8 mouse cellular contexts compared by ENCODE assay signal in genomic region chr8:94377714-94378205, GRCm38 (mm10). TPM values are rescaled to one million over a fixed set of nuclear protein-coding genes. Genes with fewer than 3 reads are reported as not detected.
DNase-seq lines count a peak whose midpoint lies in the region; ATAC-seq and TF ChIP-seq lines count a peak whose summit lies in the region.

No protein-coding gene starts in this region.

- peak; percentile 84; the same call in 1 of the 2 replicates for ATAC-seq in lung, embryonic 14.5 days (ENCODE audit: insufficient read depth)

- H3K27me3 ChIP-seq in kidney, adult 2 months (replicated peaks; ENCODE audit: control insufficient read depth, insufficient read depth, low read length): no peaks in the 10 kb centered on the region
- H3K27me3 ChIP-seq in lung, embryonic 14.5 days (ENCODE audit: insufficient read depth, low read length): no peaks in the 10 kb centered on the region

- WGBS in kidney, adult 2 months: 22% methylated on average over 11 of the region's 11 CpGs
- 31% methylated on average over 11 of the region's 11 CpGs for WGBS in lung, embryonic 14.5 days

- H3K27ac ChIP-seq in kidney, adult 2 months (ENCODE audit: insufficient read depth, low read depth, low read length): peak overlapping the region; percentile 97
- peak overlapping the region; percentile 59 for H3K27ac ChIP-seq in lung, embryonic 14.5 days (ENCODE audit: low read depth)

- peak; percentile 76 for DNase-seq in adipocyte (ENCODE audit: low spot score)
- peak; percentile 30 for DNase-seq in gastrocnemius, postnatal 10 days
- peak; percentile 97 for DNase-seq in kidney, adult 2 months
- DNase-seq in lung, embryonic 14.5 days: peak; percentile 72
- no peak for DNase-seq in cerebellum, adult 9-11 months
- no peak for DNase-seq in cerebellum, postnatal 10 days
- no peak for DNase-seq in right cerebral cortex, adult 18-20 months
- DNase-seq in left cerebral cortex, adult 18-20 months (ENCODE audit: low spot score in 2 of 2): no peak

- TF ChIP-seq POLR2A in kidney, adult 2 months (IDR thresholded peaks at IDR 0.05; ENCODE audit: low read depth, low read length): peak; percentile 78

- H3K36me3 ChIP-seq in kidney, adult 2 months (ENCODE audit: control insufficient read depth, insufficient read depth, low read length): no peaks in the 10 kb centered on the region
- H3K36me3 ChIP-seq in lung, embryonic 14.5 days (ENCODE audit: insufficient read depth): no peaks in the 10 kb centered on the region

- no peak overlapping the region for H3K9ac ChIP-seq in lung, embryonic 14.5 days

- no peaks in the 10 kb centered on the region for H3K9me3 ChIP-seq in lung, embryonic 14.5 days (ENCODE audit: low read depth, low read length)

- TF ChIP-seq CTCF in kidney, adult 2 months (conservative IDR thresholded peaks at IDR 0.05; ENCODE audit: insufficient read depth, insufficient read length, low read depth, low read length): no peak
- no peak for TF ChIP-seq CTCF in lung, embryonic 14.5 days (IDR thresholded peaks at IDR 0.05; ENCODE audit: low read depth)

- peaks cover 5% of the 10 kb centered on the region; the same call in 1 of the 2 replicates for H3K4me1 ChIP-seq in kidney, adult 2 months (ENCODE audit: control insufficient read depth, insufficient read depth, low read length)
- H3K4me1 ChIP-seq in lung, embryonic 14.5 days (ENCODE audit: insufficient read depth): peaks cover 8% of the 10 kb centered on the region; the same call in 1 of the 2 replicates

- peak overlapping the region; percentile 55 for H3K4me3 ChIP-seq in kidney, adult 2 months (ENCODE audit: insufficient read depth, low read depth, low read length)
- H3K4me3 ChIP-seq in lung, embryonic 14.5 days (ENCODE audit: low read depth, low read length): no peak overlapping the region

- no peak overlapping the region for H3K4me2 ChIP-seq in lung, embryonic 14.5 days

RNA-seq across cellular contexts. Expression of gene Herpud1, which starts 8.5 kb away (rescaled TPM):
- total RNA-seq in gastrocnemius, postnatal 10 days (2021): 10 to 100 TPM; 51.7 to 56.6 TPM
- polyA plus RNA-seq in kidney, adult 2 months (2012; rRNA removed): 417 and 537 TPM in 2 replicates
- polyA plus RNA-seq in lung, embryonic 14.5 days (2014; fragmentation: Nextera tagmentation; extraction: Ambion mirVana): 97.9 and 111 TPM in 2 replicates
- total RNA-seq in left cerebral cortex, adult 18-20 months (2021): 10 to 100 TPM; 72.2 to 82.2 TPM

RNA-seq across cellular contexts. Expression of gene Slc12a3, which starts 48.8 kb away (rescaled TPM):
- not detected for total RNA-seq in gastrocnemius, postnatal 10 days (2021)
- polyA plus RNA-seq in kidney, adult 2 months (2012; rRNA removed): 600 and 1,070 TPM in 2 replicates
- polyA plus RNA-seq in lung, embryonic 14.5 days (2014; fragmentation: Nextera tagmentation; extraction: Ambion mirVana): not detected in 2 replicates
- total RNA-seq in left cerebral cortex, adult 18-20 months (2021): under 1 TPM; 0.28 to 0.59 TPM

RNA-seq across cellular contexts. Expression of gene Nlrc5, which starts 56.4 kb away (rescaled TPM):
- total RNA-seq in gastrocnemius, postnatal 10 days (2021): under 1 TPM; 0.42 to 0.88 TPM
- 4.0 and 6.6 TPM in 2 replicates for polyA plus RNA-seq in kidney, adult 2 months (2012; rRNA removed)
- 0.11 and 0.46 TPM in 2 replicates for polyA plus RNA-seq in lung, embryonic 14.5 days (2014; fragmentation: Nextera tagmentation; extraction: Ambion mirVana)
- total RNA-seq in left cerebral cortex, adult 18-20 months (2021): 1 to 10 TPM; 1.4 to 1.5 TPM

Comparison
In these comparisons a context has a peak if more than half of its experiments do, and no peak if none do; other contexts are left out.
1. DNase-seq: peak in adipocyte (single experiment), gastrocnemius, postnatal 10 days (single experiment), kidney, adult 2 months (single experiment) and lung, embryonic 14.5 days (single experiment); none in cerebellum, adult 9-11 months (single experiment), cerebellum, postnatal 10 days (0 of 2), right cerebral cortex, adult 18-20 months (single experiment) and left cerebral cortex, adult 18-20 months (0 of 2).